Mouse (Mus musculus) macrophage (primary cell): ENCODE results near the gene Ago1. TPM values are rescaled to one million over a fixed set of nuclear protein-coding genes. Genes with fewer than 3 reads are reported as not detected.
A peak's percentile ranks its signal among the peaks of the same experiment; 100 is the strongest.

Experiments used
- H3K27ac ChIP-seq: fragments of 350-480 bp; formaldehyde crosslinking; 2 replicates; pipeline ENCODE4 v1.9.0; 2021
- H3K36me3 ChIP-seq: fragments of 350-480 bp; formaldehyde crosslinking; 2 replicates; pipeline ENCODE4 v1.9.0; 2021; ENCODE audit errors: inconsistent target
- H3K4me3 ChIP-seq: fragments of 350-480 bp; formaldehyde crosslinking; 2 replicates; pipeline ENCODE4 v1.9.0; 2021; ENCODE audit errors: inconsistent target
- H3K79me2 ChIP-seq: fragments of 350-480 bp; formaldehyde crosslinking; 2 replicates; pipeline ENCODE4 v1.9.0; 2021; ENCODE audit errors: inconsistent target
- WGBS: methylation state at CpG from one replicate; pipeline ENCODE4 v1.1.7; 2026; ENCODE audit warnings: inconsistent platforms; ENCODE audit not compliant: missing documents; 5-methylcytosine and 5-hydroxymethylcytosine counted together
- polyA plus RNA-seq: library from polyadenylated mRNA; stranded (reverse); fragments of 250-400 nt; gene quantifications from 3 replicates; pipeline ENCODE4 v1.2.4, GENCODE M21; 2018; ENCODE audit warnings: inconsistent platforms

The Ago1 gene
- polyA plus RNA-seq, 1 experiment from 2014 or later = 20.9 TPM

DNA sequence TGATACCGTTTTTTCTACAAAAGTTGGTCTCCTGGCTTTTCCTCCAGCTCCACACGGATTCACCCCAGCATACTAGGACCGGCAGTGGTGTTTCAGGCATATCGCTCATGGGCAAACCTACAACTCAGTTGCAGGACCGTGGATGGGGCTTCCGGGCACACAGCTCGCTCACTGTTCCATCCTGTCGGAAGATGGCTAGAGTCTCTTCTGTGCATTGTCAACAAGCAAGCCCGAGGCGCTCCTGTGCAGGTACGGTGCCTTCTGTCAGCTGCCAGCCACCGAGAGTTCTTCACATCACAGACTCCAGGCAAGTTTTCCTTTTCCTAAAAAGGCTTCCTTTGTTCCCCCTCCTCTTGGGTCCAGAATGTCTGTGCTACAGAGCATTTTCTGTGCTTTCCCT is 22.3 kb upstream of the Ago1 start:
- Histone ChIP-seq H3K79me2 (no peaks in the 10 kb centered on the region), H3K4me3 (no peak overlapping the region), H3K36me3 (peaks cover 33% of the 10 kb centered on the region), H3K27ac (no peak overlapping the region)
- 96% methylated on average over 12 of the region's 12 CpGs for WGBS

DNA sequence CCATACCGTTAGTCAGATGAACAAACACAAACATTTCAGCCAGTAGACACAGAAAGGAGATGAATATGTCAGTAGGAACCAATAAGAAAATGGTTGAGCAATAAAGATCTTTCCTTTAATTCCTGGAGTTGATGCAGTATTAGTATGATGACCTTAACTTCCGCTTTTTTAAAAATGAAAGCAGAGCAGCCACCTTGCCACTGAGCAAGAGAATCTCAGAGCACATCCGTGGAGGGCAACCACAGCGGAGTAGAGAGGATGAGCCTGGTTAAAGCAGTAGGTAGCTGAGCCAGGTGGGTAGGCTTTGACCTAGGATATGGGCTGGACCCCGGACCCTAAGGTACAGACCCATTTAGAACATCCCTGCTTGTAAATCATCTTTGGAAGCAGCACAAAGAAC is 21.4 kb upstream of the Ago1 start:
- Histone ChIP-seq H3K4me3 (no peak overlapping the region), H3K79me2 (no peaks in the 10 kb centered on the region), H3K27ac (no peak overlapping the region), H3K36me3 (peaks cover 23% of the 10 kb centered on the region)
- 13% methylated on average over 5 of the region's 5 CpGs for WGBS

GRCm38 (mm10) chr4:126486217-126486616 is 17.8 kb upstream of the Ago1 start:
- Histone ChIP-seq H3K27ac (no peak overlapping the region), H3K36me3 (peaks cover 6% of the 10 kb centered on the region; the same call in 1 of the 2 replicates), H3K79me2 (no peaks in the 10 kb centered on the region), H3K4me3 (no peak overlapping the region)
- WGBS = 81% methylated on average over 1 of the region's 1 CpGs

DNA sequence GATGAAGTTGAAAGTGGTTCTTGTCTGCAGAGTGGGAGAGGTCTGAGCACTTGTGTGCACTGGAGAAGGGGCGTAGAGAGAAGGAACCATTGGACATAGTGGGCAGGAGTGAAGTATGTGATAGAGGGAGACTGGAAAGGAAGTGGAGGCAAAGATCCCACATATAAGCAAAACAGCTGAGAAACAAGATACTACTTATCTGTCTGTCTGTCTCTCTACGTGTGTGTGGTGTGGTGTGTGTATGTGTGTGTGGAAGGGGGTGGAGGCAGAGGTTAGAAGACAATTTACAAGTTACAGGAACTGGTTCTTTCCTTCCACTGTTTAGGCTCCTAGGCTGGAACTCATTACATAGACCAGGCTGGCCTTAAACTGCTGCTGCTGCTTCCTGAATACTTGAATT is 16.7 kb upstream of the Ago1 start:
- H3K36me3 ChIP-seq = no peaks in the 10 kb centered on the region
- WGBS = 73% methylated on average over 2 of the region's 2 CpGs
- no peaks in the 10 kb centered on the region for H3K79me2 ChIP-seq
- no peak overlapping the region for H3K27ac ChIP-seq
- no peak overlapping the region for H3K4me3 ChIP-seq

GRCm38 (mm10) chr4:126483874-126484273 is 15.5 kb upstream of the Ago1 start:
- no peaks in the 10 kb centered on the region for H3K79me2 ChIP-seq
- no peaks in the 10 kb centered on the region for H3K36me3 ChIP-seq
- WGBS = 88% methylated on average over 3 of the region's 3 CpGs
- H3K27ac ChIP-seq = no peak overlapping the region
- H3K4me3 ChIP-seq = no peak overlapping the region

- Histone ChIP-seq H3K4me3 (no peak overlapping the region), H3K79me2 (no peaks in the 10 kb centered on the region), H3K27ac (no peak overlapping the region), H3K36me3 (no peaks in the 10 kb centered on the region)
- WGBS = 80% methylated on average over 9 of the region's 12 CpGs
These were observed 14.6 kb upstream of the Ago1 start for GRCm38 (mm10) chr4:126482951-126483350.

DNA sequence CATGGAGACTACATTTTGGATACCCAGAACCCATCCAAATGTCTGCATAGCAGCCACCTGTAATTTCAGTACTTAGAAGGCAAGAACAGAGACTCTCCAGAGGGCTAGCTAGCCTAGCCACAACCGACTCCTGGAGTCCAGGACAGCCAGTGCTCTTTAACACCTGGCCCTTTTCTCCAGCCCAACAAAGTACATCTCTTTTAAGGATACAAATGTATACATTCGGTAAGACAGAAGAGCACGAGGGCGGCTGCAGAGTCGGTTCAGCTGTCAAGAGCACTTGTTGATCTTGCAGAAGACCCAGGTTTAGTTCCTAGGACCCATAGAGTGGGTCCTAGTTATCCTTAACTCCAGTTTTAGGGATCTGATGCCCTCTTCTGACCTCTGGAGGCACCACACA is 13.1 kb upstream of the Ago1 start:
- Histone ChIP-seq H3K79me2 (no peaks in the 10 kb centered on the region), H3K36me3 (no peaks in the 10 kb centered on the region), H3K4me3 (no peak overlapping the region), H3K27ac (no peak overlapping the region)
- WGBS = 91% methylated on average over 5 of the region's 5 CpGs

DNA sequence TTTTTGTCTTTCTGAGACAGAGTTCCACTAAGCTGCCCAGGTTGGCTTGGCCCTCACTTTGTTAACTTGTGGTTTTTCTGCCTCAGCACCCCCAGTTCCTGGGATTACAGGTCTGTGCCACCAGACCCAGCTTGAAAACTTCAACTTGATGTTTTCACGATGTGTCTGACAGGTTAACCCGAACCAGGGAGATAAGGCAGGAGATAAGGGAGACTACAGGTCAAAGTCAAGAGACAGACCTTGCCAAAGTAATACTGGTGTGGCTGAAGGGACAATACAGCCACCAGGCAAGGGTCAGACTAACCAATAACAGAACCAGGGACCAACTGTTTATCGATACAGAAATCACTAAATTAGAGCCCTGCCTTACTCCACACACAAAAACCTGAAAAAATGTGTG is 11.9 kb upstream of the Ago1 start:
- Histone ChIP-seq H3K36me3 (no peaks in the 10 kb centered on the region), H3K27ac (no peak overlapping the region), H3K79me2 (no peaks in the 10 kb centered on the region), H3K4me3 (no peak overlapping the region)
- WGBS = 65% methylated on average over 3 of the region's 3 CpGs

DNA sequence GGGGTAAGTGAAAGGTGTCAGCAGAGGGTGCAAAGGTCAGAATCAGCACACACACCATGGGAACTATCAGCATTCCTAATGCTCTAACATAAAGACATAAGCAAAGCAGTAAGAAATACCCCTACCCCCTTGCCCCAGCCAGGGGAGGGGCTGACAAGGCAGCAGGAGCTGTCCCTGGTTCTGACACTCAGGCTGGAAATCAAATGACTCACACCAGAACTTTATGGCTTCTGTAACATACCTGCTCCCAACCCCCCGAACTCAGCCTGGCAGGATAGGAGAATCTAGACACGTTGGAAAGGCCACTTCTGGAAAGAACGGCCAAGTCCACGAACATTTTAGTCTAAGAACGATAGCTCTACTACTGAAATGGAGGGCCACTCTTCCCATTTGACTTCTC is 4.6 kb upstream of the Ago1 start:
- H3K36me3 ChIP-seq = no peaks in the 10 kb centered on the region
- WGBS = 71% methylated on average over 5 of the region's 5 CpGs
- H3K27ac ChIP-seq = no peak overlapping the region
- no peaks in the 10 kb centered on the region for H3K79me2 ChIP-seq
- H3K4me3 ChIP-seq = no peak overlapping the region

GRCm38 (mm10) chr4:126469334-126469733 is 951 bp upstream of the Ago1 start:
- no peak overlapping the region for H3K4me3 ChIP-seq
- no peak overlapping the region for H3K27ac ChIP-seq
- H3K79me2 ChIP-seq = peaks cover 26% of the 10 kb centered on the region; the same call in 1 of the 2 replicates
- no peaks in the 10 kb centered on the region for H3K36me3 ChIP-seq
- 100% methylated on average over 1 of the region's 1 CpGs for WGBS

GRCm38 (mm10) chr4:126468925-126469324 is 542 bp upstream of the Ago1 start:
- H3K79me2 ChIP-seq = peaks cover 31% of the 10 kb centered on the region; the same call in 1 of the 2 replicates
- WGBS = 9% methylated on average over 8 of the region's 8 CpGs
- no peaks in the 10 kb centered on the region for H3K36me3 ChIP-seq
- no peak overlapping the region; the same call in 1 of the 2 replicates for H3K4me3 ChIP-seq
- H3K27ac ChIP-seq = no peak overlapping the region

DNA sequence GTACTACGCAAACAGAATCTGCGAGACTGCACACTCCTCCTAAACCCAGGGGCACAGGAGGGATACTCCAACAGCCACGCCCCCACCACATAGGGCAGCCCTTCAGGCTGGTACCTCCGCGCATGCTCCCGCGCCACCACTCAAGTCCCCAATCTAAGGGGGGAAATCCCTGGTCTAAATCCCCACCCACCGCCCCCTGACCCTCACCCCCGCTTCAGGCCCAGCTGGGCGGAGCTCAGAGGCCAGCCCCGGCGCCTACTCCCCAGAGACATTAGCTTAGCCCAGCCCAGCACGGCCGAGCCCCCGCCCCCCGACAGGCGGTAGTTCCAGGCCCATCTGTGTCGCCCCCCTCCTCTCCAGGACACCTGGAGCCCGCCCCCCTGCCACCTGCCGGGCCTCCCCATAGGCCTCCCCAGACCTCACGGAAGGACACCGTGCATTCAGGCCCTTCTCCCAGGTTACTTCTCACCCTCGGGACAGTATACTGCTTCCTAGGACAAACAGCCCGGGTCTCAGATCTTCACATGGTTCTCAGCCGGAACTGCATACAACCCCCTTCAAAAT is 580 bp downstream of the Ago1 start:
- peak overlapping the region; percentile 40 for H3K27ac ChIP-seq
- no peaks in the 10 kb centered on the region for H3K36me3 ChIP-seq
- peaks cover 39% of the 10 kb centered on the region; the same call in 1 of the 2 replicates for H3K79me2 ChIP-seq
- H3K4me3 ChIP-seq = peak overlapping the region; percentile 93
- 4% methylated on average over 19 of the region's 25 CpGs for WGBS

DNA sequence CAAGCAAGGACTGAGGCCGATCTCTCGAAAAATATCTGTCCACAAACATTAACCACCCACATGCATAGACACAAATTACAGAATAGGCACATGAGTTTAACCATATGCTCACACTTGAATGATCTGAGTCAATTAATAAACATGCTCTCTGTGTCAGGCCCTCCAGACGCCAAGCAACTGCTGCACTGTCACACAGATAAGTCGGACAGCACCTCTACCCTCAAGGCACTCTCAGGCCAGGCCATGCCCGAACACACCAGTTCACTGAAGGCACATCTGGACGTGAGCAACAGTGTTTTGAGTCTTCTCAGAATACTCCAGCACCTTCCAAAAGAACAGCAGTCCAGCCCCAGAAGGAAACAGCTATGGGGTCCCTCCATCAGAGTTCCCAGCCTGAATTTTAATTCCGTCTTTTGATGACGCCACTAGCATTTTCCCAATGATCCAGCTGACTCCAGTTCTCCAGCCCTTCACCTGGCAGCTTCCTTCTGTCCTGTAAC is 2.1 kb downstream of the Ago1 start:
- H3K27ac ChIP-seq = no peak overlapping the region
- no peaks in the 10 kb centered on the region for H3K36me3 ChIP-seq
- 91% methylated on average over 8 of the region's 8 CpGs for WGBS
- peaks cover 48% of the 10 kb centered on the region; the same call in 1 of the 2 replicates for H3K79me2 ChIP-seq
- H3K4me3 ChIP-seq = no peak overlapping the region

DNA sequence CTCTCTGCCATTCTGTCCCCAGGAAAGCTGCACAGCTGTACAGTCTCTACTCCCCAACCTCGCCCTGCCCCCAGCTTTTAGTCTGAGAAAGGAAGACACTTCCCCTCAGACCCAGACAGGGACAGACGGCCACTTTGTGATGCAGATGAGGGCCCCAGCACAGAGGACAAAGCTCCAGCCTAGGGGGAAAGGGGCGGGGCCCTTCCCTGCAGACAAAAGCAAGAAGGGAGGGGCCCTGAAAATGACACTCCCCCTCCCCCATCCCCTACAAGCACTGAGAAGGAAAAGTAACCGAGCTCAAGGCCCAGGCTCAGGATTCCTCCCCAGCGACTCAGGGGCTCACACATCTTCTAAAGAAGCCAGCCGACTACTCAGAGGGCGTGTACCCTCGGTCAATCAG is 2.5 kb downstream of the Ago1 start:
- 65% methylated on average over 7 of the region's 8 CpGs for WGBS
- H3K4me3 ChIP-seq = no peak overlapping the region

DNA sequence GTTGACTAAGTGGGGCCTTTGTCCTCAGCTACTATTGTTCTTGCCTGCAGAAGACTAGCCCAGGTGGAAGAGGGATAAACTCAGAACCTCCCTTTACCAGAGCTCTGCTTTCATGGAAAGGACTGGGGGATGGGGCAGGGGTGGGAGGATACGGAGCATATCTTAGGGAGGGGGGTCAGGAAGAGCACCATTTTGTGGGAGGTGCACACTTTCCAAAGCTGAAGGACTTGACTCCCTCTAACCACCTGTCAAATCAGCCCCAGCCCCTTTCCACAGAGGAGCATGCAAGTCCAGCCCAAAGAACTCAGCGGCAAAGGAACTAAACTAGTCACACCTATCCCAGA is 3.5 kb downstream of the Ago1 start:
- Histone ChIP-seq H3K27ac (no peak overlapping the region), H3K4me3 (no peak overlapping the region), H3K79me2 (peaks cover 54% of the 10 kb centered on the region; the same call in 1 of the 2 replicates), H3K36me3 (peaks cover 4% of the 10 kb centered on the region; the same call in 1 of the 2 replicates)
- whole genome bisulfite sequencing = 93% methylated on average over 2 of the region's 2 CpGs

More for the DNA sequence above, 2.5 kb downstream of the Ago1 start:
- Histone ChIP-seq H3K79me2 (peaks cover 51% of the 10 kb centered on the region; the same call in 1 of the 2 replicates), H3K36me3 (no peaks in the 10 kb centered on the region), H3K27ac (no peak overlapping the region)
